In the genomic region with DNA sequence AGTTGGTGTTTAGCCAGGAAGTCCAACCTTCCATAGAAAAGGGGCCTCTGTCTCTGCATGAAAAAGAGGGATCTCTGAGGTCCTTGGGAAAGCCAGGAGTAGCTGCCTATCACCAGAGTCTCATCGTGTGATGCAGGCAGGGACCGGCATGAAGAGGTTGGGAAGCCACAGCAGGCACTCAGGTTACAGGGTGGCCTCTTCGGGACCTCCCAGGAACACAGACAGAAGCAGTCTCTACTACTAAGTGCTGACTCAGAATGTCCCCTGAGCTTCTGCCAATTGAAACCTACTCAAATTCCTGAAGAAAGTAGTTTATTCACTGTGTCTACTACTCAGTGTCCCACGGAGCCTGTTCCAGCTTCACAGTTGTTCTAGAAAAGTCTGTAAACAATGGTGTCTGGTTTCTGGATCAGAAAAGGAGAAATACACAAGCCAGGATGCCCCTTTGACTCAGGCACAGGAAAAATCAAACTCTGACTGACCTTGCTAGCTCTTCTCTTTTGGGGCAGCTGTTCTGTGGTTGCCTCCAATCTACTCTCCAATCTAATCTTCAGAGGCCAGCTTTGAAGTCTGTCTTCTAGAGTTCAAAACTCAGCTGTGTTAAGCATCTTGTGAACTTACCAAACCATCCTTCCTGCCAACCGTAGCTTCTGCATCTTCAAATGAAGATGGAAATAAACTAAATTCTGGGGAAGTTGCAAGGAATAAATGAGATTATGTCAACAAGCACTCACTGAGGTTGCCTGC, we compare ENCODE assay signal across 16 mouse cellular contexts.
DNase-seq lines count a peak whose midpoint lies in the region; ATAC-seq and TF ChIP-seq lines count a peak whose summit lies in the region.
"Had no signal": no experiment of that assay in that cellular context is flagged by ENCODE, and none has a peak within 500 bp of the region (broad histone marks: within the 10 kb centered on the region; RNA-seq: fewer than 3 reads in every experiment).

No protein-coding gene starts in this region.

- H3K36me3 ChIP-seq in limb, embryonic 14.5 days (ENCODE audit: control insufficient read depth, insufficient read depth, low read length) = no peaks in the 10 kb centered on the region
- H3K36me3 ChIP-seq in limb, embryonic 10.5 days = no peaks in the 10 kb centered on the region
- no peaks in the 10 kb centered on the region; the same call in 1 of the 2 replicates for H3K36me3 ChIP-seq in stomach, embryonic 16.5 days (ENCODE audit: control insufficient read depth, insufficient read depth, low read length)
- no peaks in the 10 kb centered on the region for H3K36me3 ChIP-seq in hindbrain, embryonic 13.5 days
- H3K36me3 ChIP-seq: forebrain, embryonic 12.5 days; G1E; hindbrain, embryonic 10.5 days; intestine, embryonic 15.5 days; limb, embryonic 12.5 days; midbrain, embryonic 10.5 days had no signal

- no peak overlapping the region for H3K4me3 ChIP-seq in limb, embryonic 14.5 days (replicated peaks; ENCODE audit: low read length)
- no peak overlapping the region for H3K4me3 ChIP-seq in limb, embryonic 10.5 days
- no peak overlapping the region for H3K4me3 ChIP-seq in stomach, embryonic 16.5 days (replicated peaks; ENCODE audit: low read length)
- no peak overlapping the region for H3K4me3 ChIP-seq in hindbrain, embryonic 13.5 days
- H3K4me3 ChIP-seq: forebrain, embryonic 12.5 days; hindbrain, embryonic 10.5 days; intestine, embryonic 15.5 days; limb, embryonic 12.5 days; midbrain, embryonic 10.5 days had no signal

- TF ChIP-seq POLR2A in limb, embryonic 14.5 days (IDR thresholded peaks at IDR 0.05; ENCODE audit: borderline replicate concordance, extremely low read depth, insufficient read depth, insufficient read length) = no peak

- intact Hi-C loops in gastrocnemius, postnatal 14 days (cut with DNase I; ENCODE audit: low total_unique reads) = no loop called here

- ATAC-seq in limb, embryonic 14.5 days (ENCODE audit: low FRiP score, low read depth) = peak; percentile 55; the same call in 1 of the 2 replicates
- ATAC-seq in stomach, embryonic 16.5 days (ENCODE audit: insufficient read depth, low FRiP score) = peak; percentile 53
- ATAC-seq in hindbrain, embryonic 13.5 days (ENCODE audit: low FRiP score) = no peak
- ATAC-seq: intestine, embryonic 15.5 days had no signal

- peak; percentile 17 for DNase-seq in gastrocnemius, postnatal 14 days
- no peak for DNase-seq in gastrocnemius, adult 8-10 months (ENCODE audit: low spot score in 2 of 2)
- peak; percentile 21 for DNase-seq in limb, embryonic 14.5 days (ENCODE audit: low spot score)
- no peak for DNase-seq in limb, embryonic 10.5 days (ENCODE audit: low spot score)
- DNase-seq in gastrocnemius, postnatal 25 days = peak; percentile 10
- DNase-seq: adrenal gland, postnatal 10 days; cerebellum, adult 9-11 months; thymus, postnatal 25 days had no signal

- H3K27me3 ChIP-seq in limb, embryonic 14.5 days (ENCODE audit: control insufficient read depth, insufficient read depth, low read length) = no peaks in the 10 kb centered on the region
- H3K27me3 ChIP-seq in limb, embryonic 10.5 days (ENCODE audit: low read depth, poor library complexity, severe bottlenecking) = no peaks in the 10 kb centered on the region
- H3K27me3 ChIP-seq in stomach, embryonic 16.5 days (ENCODE audit: control insufficient read depth, insufficient read depth, low read length) = no peaks in the 10 kb centered on the region
- H3K27me3 ChIP-seq in hindbrain, embryonic 13.5 days = no peaks in the 10 kb centered on the region
- H3K27me3 ChIP-seq: forebrain, embryonic 12.5 days; intestine, embryonic 15.5 days; limb, embryonic 12.5 days had no signal

- H3K9me3 ChIP-seq in limb, embryonic 14.5 days (ENCODE audit: control insufficient read depth, low read length) = no peaks in the 10 kb centered on the region
- H3K9me3 ChIP-seq in limb, embryonic 10.5 days (replicated peaks) = no peaks in the 10 kb centered on the region
- H3K9me3 ChIP-seq in stomach, embryonic 16.5 days (replicated peaks; ENCODE audit: control insufficient read depth, low read length) = no peaks in the 10 kb centered on the region
- H3K9me3 ChIP-seq in hindbrain, embryonic 13.5 days = no peaks in the 10 kb centered on the region
- H3K9me3 ChIP-seq: forebrain, embryonic 12.5 days; G1E; hindbrain, embryonic 10.5 days; intestine, embryonic 15.5 days; limb, embryonic 12.5 days; midbrain, embryonic 10.5 days had no signal

- no peak overlapping the region for H3K9ac ChIP-seq in limb, embryonic 14.5 days (ENCODE audit: low read depth, low read length, severe bottlenecking)
- no peak overlapping the region for H3K9ac ChIP-seq in stomach, embryonic 16.5 days (ENCODE audit: low read length)
- H3K9ac ChIP-seq in hindbrain, embryonic 13.5 days = no peak overlapping the region
- H3K9ac ChIP-seq: forebrain, embryonic 12.5 days; intestine, embryonic 15.5 days; limb, embryonic 12.5 days had no signal

- H3K27ac ChIP-seq in limb, embryonic 14.5 days (replicated peaks; ENCODE audit: low read depth, low read length) = no peak overlapping the region
- no peak overlapping the region for H3K27ac ChIP-seq in limb, embryonic 10.5 days
- H3K27ac ChIP-seq in stomach, embryonic 16.5 days (ENCODE audit: low read length) = no peak overlapping the region
- no peak overlapping the region for H3K27ac ChIP-seq in hindbrain, embryonic 13.5 days
- H3K27ac ChIP-seq: forebrain, embryonic 12.5 days; hindbrain, embryonic 10.5 days; intestine, embryonic 15.5 days; limb, embryonic 12.5 days; midbrain, embryonic 10.5 days had no signal

- 51% methylated on average over 5 of the region's 5 CpGs for WGBS in limb, embryonic 14.5 days
- WGBS in limb, embryonic 10.5 days = 60% methylated on average over 5 of the region's 5 CpGs
- 36% methylated on average over 5 of the region's 5 CpGs for WGBS in stomach, embryonic 16.5 days
- 71% methylated on average over 5 of the region's 5 CpGs for WGBS in hindbrain, embryonic 13.5 days

- H3K4me1 ChIP-seq in limb, embryonic 14.5 days (ENCODE audit: control insufficient read depth, insufficient read depth, low read length) = no peaks in the 10 kb centered on the region
- H3K4me1 ChIP-seq in limb, embryonic 10.5 days = 0 out of 2 replicates have a peak, but pooled peaks cover 4% of the 10 kb centered on the region
- no peaks in the 10 kb centered on the region for H3K4me1 ChIP-seq in stomach, embryonic 16.5 days (ENCODE audit: control insufficient read depth, insufficient read depth, low read length)
- no peaks in the 10 kb centered on the region for H3K4me1 ChIP-seq in hindbrain, embryonic 13.5 days (replicated peaks)
- H3K4me1 ChIP-seq: forebrain, embryonic 12.5 days; hindbrain, embryonic 10.5 days; intestine, embryonic 15.5 days; midbrain, embryonic 10.5 days had no signal

- H3K4me2 ChIP-seq in limb, embryonic 14.5 days (replicated peaks; ENCODE audit: low read depth, low read length, severe bottlenecking) = no peak overlapping the region
- no peak overlapping the region for H3K4me2 ChIP-seq in stomach, embryonic 16.5 days (ENCODE audit: low read depth, low read length)
- H3K4me2 ChIP-seq in hindbrain, embryonic 13.5 days = no peak overlapping the region
- H3K4me2 ChIP-seq: forebrain, embryonic 12.5 days; intestine, embryonic 15.5 days; limb, embryonic 12.5 days had no signal

Comparison
In these comparisons a context has a peak if more than half of its experiments do, and no peak if none do; other contexts are left out.
1. DNase-seq: peak in gastrocnemius, postnatal 14 days (single experiment), limb, embryonic 14.5 days (single experiment) and gastrocnemius, postnatal 25 days (single experiment); none in gastrocnemius, adult 8-10 months (0 of 2) and limb, embryonic 10.5 days (single experiment).